Mouse (Mus musculus): Measurements from ENCODE around the gene Baiap2l1. TPM values are rescaled to one million over a fixed set of nuclear protein-coding genes. Genes with fewer than 3 reads are reported as not detected.

The Baiap2l1 gene
- total RNA-seq, 2 experiments from 2014 or later = not detected

DNA sequence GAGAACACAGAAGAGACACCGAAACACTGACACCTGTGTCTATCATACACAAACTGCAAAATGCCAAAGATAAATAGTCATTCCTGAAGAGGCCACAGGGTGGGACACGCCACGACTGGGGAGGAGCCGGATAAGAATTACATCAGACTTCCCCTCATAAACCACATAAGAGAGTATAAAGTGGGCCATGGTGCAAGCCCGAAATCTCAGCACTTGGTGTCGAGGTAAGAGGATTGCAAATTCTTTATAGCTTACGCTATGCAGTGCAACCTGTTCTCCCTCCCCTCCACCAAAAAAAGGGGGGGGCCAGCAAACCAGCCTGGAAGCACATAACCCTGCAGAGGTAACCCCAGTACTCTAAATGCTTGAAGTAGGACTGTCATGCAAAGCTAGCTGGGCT lies 63.0 kb downstream of the Baiap2l1 start:
- ATAC-seq (replicated peaks; ENCODE audit: low FRiP score, low TSS enrichment, poor library complexity, severe bottlenecking) = no peak

- ATAC-seq (replicated peaks; ENCODE audit: low FRiP score, low TSS enrichment, poor library complexity, severe bottlenecking) = no peak
These were observed 68.0 kb downstream of the Baiap2l1 start for GRCm38 (mm10) chr5:144289769-144290440.

- ATAC-seq (replicated peaks; ENCODE audit: low FRiP score, low TSS enrichment, poor library complexity, severe bottlenecking) = no peak
These were observed 69.5 kb downstream of the Baiap2l1 start for GRCm38 (mm10) chr5:144288391-144288790.

GRCm38 (mm10) chr5:144287267-144287820 lies 70.6 kb downstream of the Baiap2l1 start:
- no peak for ATAC-seq (replicated peaks; ENCODE audit: low FRiP score, low TSS enrichment, poor library complexity, severe bottlenecking)

DNA sequence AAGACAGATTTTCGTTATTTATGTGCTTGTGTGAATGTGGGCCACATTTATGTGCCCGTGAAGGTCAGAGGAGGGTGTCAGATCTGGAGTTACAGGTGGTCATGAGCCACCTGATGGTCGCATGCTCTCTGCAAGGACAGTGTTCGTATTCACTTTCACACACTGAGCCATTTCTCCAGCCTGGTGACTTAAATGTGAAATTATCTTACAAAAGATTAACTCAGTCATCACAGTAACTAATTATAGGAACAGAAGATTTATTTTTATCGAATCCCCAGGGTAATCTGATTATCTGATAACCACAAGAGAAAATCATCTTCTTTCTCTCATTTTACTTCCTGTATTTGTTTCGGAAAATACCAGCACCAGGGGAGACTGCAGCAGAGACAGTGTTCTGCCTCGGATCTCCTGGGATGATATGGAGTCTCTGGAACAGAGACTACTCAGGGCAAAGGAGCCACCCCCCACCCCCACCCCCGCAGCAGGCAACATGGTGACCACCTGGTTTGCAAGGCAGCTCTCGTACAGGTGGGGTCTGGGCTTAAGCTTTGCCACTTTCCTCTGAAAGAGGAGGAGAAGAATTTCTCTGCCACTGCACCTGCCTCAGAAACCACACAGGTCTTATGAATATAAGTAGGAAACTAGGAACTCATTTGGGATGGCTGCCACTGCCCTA lies 71.2 kb downstream of the Baiap2l1 start:
- no peak for ATAC-seq (replicated peaks; ENCODE audit: low FRiP score, low TSS enrichment, poor library complexity, severe bottlenecking)

- no peak for ATAC-seq (replicated peaks; ENCODE audit: low FRiP score, low TSS enrichment, poor library complexity, severe bottlenecking)
These were observed 73.3 kb downstream of the Baiap2l1 start for GRCm38 (mm10) chr5:144284599-144284998.

- peak; percentile 50; the same call in 1 of the 2 replicates for ATAC-seq (replicated peaks; ENCODE audit: low FRiP score, low TSS enrichment, poor library complexity, severe bottlenecking)
These were observed 74.3 kb downstream of the Baiap2l1 start for GRCm38 (mm10) chr5:144283551-144284031.

GRCm38 (mm10) chr5:144282470-144283260 lies 75.2 kb downstream of the Baiap2l1 start:
- no peak for ATAC-seq (replicated peaks; ENCODE audit: low FRiP score, low TSS enrichment, poor library complexity, severe bottlenecking)

- ATAC-seq (replicated peaks; ENCODE audit: low FRiP score, low TSS enrichment, poor library complexity, severe bottlenecking) = no peak
These were observed 78.0 kb downstream of the Baiap2l1 start for GRCm38 (mm10) chr5:144279926-144280325.

DNA sequence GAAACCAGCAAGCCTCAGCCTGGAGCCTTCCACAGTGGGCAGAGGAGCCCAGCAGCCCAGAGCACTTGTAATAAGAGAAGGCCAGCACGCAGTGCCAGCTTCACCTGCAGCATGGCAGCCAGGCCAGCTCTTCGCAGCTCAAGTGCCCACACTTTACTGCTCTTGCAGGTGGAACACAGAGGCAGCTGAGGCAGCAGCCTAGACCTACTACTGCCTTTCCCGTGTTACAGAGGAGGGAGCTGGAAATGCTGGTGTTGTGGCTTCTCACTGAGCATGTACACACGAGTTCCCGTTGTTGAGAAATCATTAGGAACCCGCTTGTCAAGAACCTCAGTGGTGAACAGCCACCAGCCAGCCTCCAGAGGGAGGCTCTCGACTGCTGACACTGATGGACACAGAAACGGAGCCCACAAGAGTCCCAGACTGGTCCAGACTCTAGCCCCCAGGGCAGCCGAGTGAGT lies 78.8 kb downstream of the Baiap2l1 start:
- ATAC-seq (replicated peaks; ENCODE audit: low FRiP score, low TSS enrichment, poor library complexity, severe bottlenecking) = no peak

DNA sequence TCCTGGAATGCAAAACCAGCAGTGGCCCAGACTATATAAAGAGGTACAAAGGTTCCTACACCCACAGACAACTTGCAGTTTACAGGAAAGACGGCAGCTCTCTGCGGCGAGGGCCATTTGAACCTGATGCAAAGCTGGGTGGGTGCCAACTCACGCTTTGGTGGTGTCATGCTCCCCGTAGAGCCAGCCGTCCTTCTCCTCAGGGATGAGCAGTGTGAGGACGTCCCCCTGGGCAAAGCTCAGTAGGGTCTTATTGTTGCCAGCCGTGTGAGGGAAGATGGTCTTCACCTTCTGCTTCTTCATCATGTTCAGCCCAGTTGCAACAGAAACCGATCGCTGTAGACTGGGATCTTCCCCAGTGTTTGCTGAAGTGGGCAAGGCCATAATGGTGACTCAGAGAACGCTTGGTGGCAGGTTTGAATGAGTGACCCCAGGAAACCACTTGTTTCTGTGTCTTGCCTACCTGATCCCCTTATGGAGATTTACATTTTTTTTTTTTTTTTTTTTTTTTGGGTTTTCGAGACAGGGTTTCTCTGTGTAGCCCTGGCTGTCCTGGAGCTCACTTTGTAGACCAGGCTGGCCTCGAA lies 79.4 kb downstream of the Baiap2l1 start:
- no peak for ATAC-seq (replicated peaks; ENCODE audit: low FRiP score, low TSS enrichment, poor library complexity, severe bottlenecking)

- peak; percentile 81 for ATAC-seq (replicated peaks; ENCODE audit: low FRiP score, low TSS enrichment, poor library complexity, severe bottlenecking)
These were observed 80.8 kb downstream of the Baiap2l1 start for GRCm38 (mm10) chr5:144276898-144277630.

- ATAC-seq (replicated peaks; ENCODE audit: low FRiP score, low TSS enrichment, poor library complexity, severe bottlenecking) = no peak
These were observed 83.0 kb downstream of the Baiap2l1 start for GRCm38 (mm10) chr5:144274904-144275303.

DNA sequence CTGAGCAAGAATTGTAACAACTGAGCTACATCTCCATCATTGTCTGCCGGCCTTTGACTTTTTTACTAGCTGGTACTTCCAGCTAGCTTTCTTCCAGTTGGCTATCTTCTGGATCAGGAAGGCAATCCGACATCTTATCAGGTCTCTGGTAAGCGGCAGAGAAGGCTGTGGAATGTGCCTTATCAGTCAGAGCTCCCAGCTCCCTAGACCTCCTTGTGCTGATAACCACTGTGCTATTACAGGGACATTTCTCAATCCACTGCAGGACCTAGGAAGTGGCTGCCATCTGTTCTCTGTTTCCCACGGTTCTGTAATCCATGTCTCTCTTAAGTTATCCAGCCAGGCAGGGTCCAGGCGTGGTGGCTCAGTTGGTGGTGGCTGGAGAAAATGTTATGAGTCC lies 86.1 kb downstream of the Baiap2l1 start:
- ATAC-seq (replicated peaks; ENCODE audit: low FRiP score, low TSS enrichment, poor library complexity, severe bottlenecking) = peak; percentile 29; the same call in 1 of the 2 replicates

DNA sequence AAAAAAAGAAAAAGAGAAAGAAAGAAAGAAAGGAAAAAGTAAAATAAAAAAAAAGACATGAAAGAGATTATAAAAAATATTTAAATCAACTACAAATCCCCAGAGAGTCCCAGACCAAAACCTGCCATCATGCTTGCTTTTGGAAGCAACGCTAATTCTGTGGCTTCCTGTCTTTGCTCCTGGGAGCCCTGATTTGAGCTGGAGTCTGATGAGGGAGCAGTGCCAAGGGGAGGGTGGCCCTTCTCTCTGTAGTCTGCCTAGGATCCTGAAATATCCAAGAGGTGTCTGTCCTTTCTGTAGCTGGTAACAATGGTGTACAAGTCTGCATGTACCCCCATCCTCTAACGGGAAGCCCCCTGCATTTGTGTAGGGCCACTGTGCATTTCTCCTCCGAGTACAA lies 86.8 kb downstream of the Baiap2l1 start:
- no peak for ATAC-seq (replicated peaks; ENCODE audit: low FRiP score, low TSS enrichment, poor library complexity, severe bottlenecking)

DNA sequence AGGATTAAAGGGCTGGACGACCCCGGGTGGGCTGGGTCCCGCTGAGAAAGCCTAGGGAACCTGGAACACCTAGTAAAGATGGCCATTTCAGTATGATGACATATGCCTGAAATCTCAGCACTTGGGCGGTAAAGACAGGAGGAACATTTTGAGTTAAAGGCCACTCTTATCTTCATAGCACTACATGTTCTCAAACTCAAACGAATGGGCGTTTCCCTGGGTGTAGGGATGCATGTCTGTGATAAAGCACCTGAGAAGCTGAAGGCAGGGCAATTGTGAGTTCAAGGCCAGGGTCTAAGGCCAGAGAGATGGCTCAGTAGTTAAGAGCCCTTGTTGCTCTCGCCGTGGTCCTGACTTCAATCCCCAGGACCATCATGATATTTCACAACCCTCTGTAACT lies 87.5 kb downstream of the Baiap2l1 start:
- peak; percentile 28; the same call in 1 of the 2 replicates for ATAC-seq (replicated peaks; ENCODE audit: low FRiP score, low TSS enrichment, poor library complexity, severe bottlenecking)

DNA sequence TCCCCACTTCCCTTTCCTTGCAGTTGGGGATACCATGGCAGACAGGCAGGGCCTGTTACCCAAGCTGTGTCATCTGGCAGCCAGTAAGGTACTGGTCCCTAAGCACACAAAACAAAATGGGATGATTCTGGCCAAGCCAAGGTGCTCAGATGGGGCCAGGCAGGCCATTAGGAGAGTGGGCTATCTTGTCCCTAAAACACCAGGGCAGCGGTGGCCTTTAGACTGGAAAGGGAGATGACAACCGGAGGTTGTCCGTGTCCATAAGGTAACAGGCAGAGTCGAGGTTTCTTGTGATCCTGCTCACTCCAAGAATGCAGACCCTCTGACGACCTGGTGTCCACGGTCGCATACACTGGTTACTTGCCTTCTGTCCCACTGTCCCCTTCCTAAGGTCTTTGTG lies 88.0 kb downstream of the Baiap2l1 start:
- no peak for ATAC-seq (replicated peaks; ENCODE audit: low FRiP score, low TSS enrichment, poor library complexity, severe bottlenecking)

- ATAC-seq (replicated peaks; ENCODE audit: low FRiP score, low TSS enrichment, poor library complexity, severe bottlenecking) = no peak
These were observed 90.2 kb downstream of the Baiap2l1 start for GRCm38 (mm10) chr5:144267535-144268241.
